Mouse (Mus musculus) thymus, adult 2 months (tissue): ENCODE results near the gene 1700029J07Rik.

ENCODE experiments used
- CTCF ChIP-seq: fragments of 200-500 bp; IDR thresholded peaks from 2 replicates; pipeline ENCODE4 v1.5.1; 2012; ENCODE audit warnings: mild to moderate bottlenecking, control low read depth, low read length, moderate library complexity, borderline replicate concordance; ENCODE audit not compliant: control insufficient read depth, poor library complexity, insufficient read depth; ENCODE audit errors: extremely low read depth
- POLR2A ChIP-seq: fragments of 200-500 bp; IDR thresholded peaks from 2 replicates; pipeline ENCODE4 v1.6.1; 2012; ENCODE audit warnings: mild to moderate bottlenecking, low read length, control low read depth, moderate library complexity; ENCODE audit not compliant: control insufficient read depth, poor library complexity, insufficient read depth; ENCODE audit errors: extremely low read depth

DNA sequence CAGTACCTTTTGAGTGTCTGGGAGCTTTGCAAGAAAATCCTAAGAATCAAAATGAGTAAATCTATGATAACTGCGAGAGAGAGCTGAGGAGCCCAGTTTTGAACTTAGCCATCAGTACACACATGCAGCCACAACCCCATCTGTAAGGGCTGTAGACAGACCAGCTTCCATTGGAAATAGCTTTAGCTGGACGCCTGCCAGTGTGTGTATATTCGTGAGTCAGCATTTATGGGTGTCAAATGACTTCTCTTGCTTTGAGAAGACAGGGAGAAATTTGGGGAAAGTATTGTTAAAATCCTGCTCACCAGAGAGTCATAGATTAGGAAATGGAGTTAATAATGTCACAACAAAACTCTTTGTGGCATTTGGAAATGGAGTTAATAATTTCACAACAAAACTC, 11.6 kb upstream of the 1700029J07Rik start:
- TF ChIP-seq POLR2A (no peak), CTCF (no peak)
